Mouse (Mus musculus) kidney, embryonic 14.5 days (tissue): ENCODE data around the gene Thoc6. TPM values are rescaled to one million over a fixed set of nuclear protein-coding genes. Genes with fewer than 3 reads are reported as not detected.
A peak's percentile ranks its signal among the peaks of the same experiment; 100 is the strongest.

Source experiments
- ATAC-seq: fragments of 200-750 bp; cut with Nextera tagmentation; 2 replicates; pipeline ENCODE4 v1.8.0; 2017; ENCODE audit warnings: moderate number of reproducible peaks, mild to moderate bottlenecking, moderate TSS enrichment, moderate library complexity; ENCODE audit not compliant: low FRiP score, low TSS enrichment
- H3K27ac ChIP-seq: fragments of 300-500 bp; sonication (generic); 2 replicates; pipeline ENCODE4 v1.5.1; 2014; ENCODE audit warnings: low read depth, mild to moderate bottlenecking, low read length, moderate library complexity, mixed read lengths
- H3K27me3 ChIP-seq: fragments of 300-500 bp; sonication (generic); 2 replicates; pipeline ENCODE4 v1.6.1; 2014; ENCODE audit warnings: mild to moderate bottlenecking, low read length; ENCODE audit not compliant: control insufficient read depth, insufficient read depth
- H3K36me3 ChIP-seq: fragments of 300-500 bp; sonication (generic); 2 replicates; pipeline ENCODE4 v1.6.1; 2014; ENCODE audit warnings: low read length, mixed read lengths; ENCODE audit not compliant: control insufficient read depth, insufficient read depth
- H3K4me1 ChIP-seq: fragments of 300-500 bp; sonication (generic); 2 replicates; pipeline ENCODE4 v1.6.1; 2014; ENCODE audit warnings: low read length, mixed read lengths; ENCODE audit not compliant: control insufficient read depth, insufficient read depth
- H3K4me2 ChIP-seq: fragments of 300-500 bp; sonication (generic); replicated peaks from 2 replicates; pipeline ENCODE4 v1.6.1; 2014; ENCODE audit warnings: low read depth, mild to moderate bottlenecking, low read length
- H3K4me3 ChIP-seq: fragments of 300-500 bp; sonication (generic); 2 replicates; pipeline ENCODE4 v1.5.1; 2014; ENCODE audit warnings: mild to moderate bottlenecking, low read length
- H3K9ac ChIP-seq: fragments of 300-500 bp; sonication (generic); 2 replicates; pipeline ENCODE4 v1.6.1; 2014; ENCODE audit warnings: low read depth, mild to moderate bottlenecking, low read length, moderate library complexity
- H3K9me3 ChIP-seq: fragments of 300-500 bp; sonication (generic); 2 replicates; pipeline ENCODE4 v1.6.1; 2016; ENCODE audit warnings: low read length; ENCODE audit not compliant: control insufficient read depth
- WGBS: fragments of 180-500 bp; shearing (Covaris S2); extraction: QIAGEN DNeasy Blood & Tissue Kit; methylation state at CpG from one replicate; pipeline ENCODE4 v1.1.7; 2014; 5-methylcytosine and 5-hydroxymethylcytosine counted together
- polyA plus RNA-seq: library from polyadenylated mRNA; unstranded; fragments of >200 nt; fragmentation: Nextera tagmentation; extraction: Ambion mirVana; gene quantifications from 2 replicates; pipeline ENCODE4 v1.2.1, GENCODE M21; 2014

Gene Thoc6
- 53.0 and 62.9 TPM in 2 replicates for polyA plus RNA-seq

GRCm38 (mm10) chr17:23673424-23674073 lies at the start of gene Thoc6, which contains the start of gene Hcfc1r1:
Gene Thoc6, minus strand, starts transcription at chr17:23673882.
Gene Hcfc1r1, plus strand, starts transcription at chr17:23673596.
- Histone ChIP-seq H3K9me3 (no peaks in the 10 kb centered on the region), H3K9ac (peak within 1 kb of the TSS; percentile 66), H3K27me3 (no peaks in the 10 kb centered on the region; the same call in 1 of the 2 replicates), H3K27ac (peak within 1 kb of the TSS; percentile 79), H3K36me3 (peaks cover 17% of the 10 kb centered on the region; the same call in 1 of the 2 replicates), H3K4me2 (peak within 1 kb of the TSS; percentile 56), H3K4me1 (peaks cover 38% of the 10 kb centered on the region; the same call in 1 of the 2 replicates), H3K4me3 (peak within 1 kb of the TSS; percentile 59)
- under 1% methylated on average over 45 of the region's 45 CpGs for WGBS
- peak; percentile 90 for ATAC-seq

- Histone ChIP-seq H3K4me3 (no peak within 1 kb of the TSS), H3K4me1 (0 out of 2 replicates have a peak, but pooled peaks cover 5% of the 10 kb centered on the region), H3K9ac (no peak within 1 kb of the TSS), H3K27me3 (no peaks in the 10 kb centered on the region), H3K36me3 (no peaks in the 10 kb centered on the region), H3K27ac (no peak within 1 kb of the TSS), H3K9me3 (no peaks in the 10 kb centered on the region), H3K4me2 (no peak within 1 kb of the TSS)
- WGBS: 79% methylated on average over 7 of the region's 7 CpGs
- no peak for ATAC-seq
These were observed 48.9 kb upstream of the Thoc6 start, which contains the start of gene 1520401A03Rik for GRCm38 (mm10) chr17:23722376-23723125. Gene 1520401A03Rik, minus strand, starts transcription at chr17:23722783.

GRCm38 (mm10) chr17:23721886-23722285 lies 48.2 kb upstream of the Thoc6 start:
- 83% methylated on average over 2 of the region's 2 CpGs for WGBS
- no peaks in the 10 kb centered on the region for H3K27me3 ChIP-seq
- ATAC-seq: no peak

GRCm38 (mm10) chr17:23719455-23719854 lies 45.8 kb upstream of the Thoc6 start:
- Histone ChIP-seq H3K4me1 (no peaks in the 10 kb centered on the region), H3K4me2 (no peak overlapping the region), H3K4me3 (no peak overlapping the region), H3K36me3 (no peaks in the 10 kb centered on the region), H3K27ac (no peak overlapping the region), H3K9me3 (no peaks in the 10 kb centered on the region), H3K27me3 (no peaks in the 10 kb centered on the region), H3K9ac (no peak overlapping the region)
- WGBS: 50% methylated on average over 1 of the region's 1 CpGs
- ATAC-seq: no peak

More at GRCm38 (mm10) chr17:23721886-23722285, 48.2 kb upstream of the Thoc6 start:
- 0 out of 2 replicates have a peak, but pooled peaks cover 5% of the 10 kb centered on the region for H3K4me1 ChIP-seq
- no peak overlapping the region for H3K9ac ChIP-seq
- H3K27ac ChIP-seq: no peak overlapping the region
- H3K9me3 ChIP-seq: no peaks in the 10 kb centered on the region
- no peaks in the 10 kb centered on the region for H3K36me3 ChIP-seq
- H3K4me2 ChIP-seq: no peak overlapping the region
- H3K4me3 ChIP-seq: no peak overlapping the region

GRCm38 (mm10) chr17:23717003-23717402 lies 43.3 kb upstream of the Thoc6 start:
- no peak for ATAC-seq
- H3K27me3 ChIP-seq: no peaks in the 10 kb centered on the region
- H3K27ac ChIP-seq: no peak overlapping the region
- no peak overlapping the region for H3K4me2 ChIP-seq
- no peaks in the 10 kb centered on the region for H3K4me1 ChIP-seq
- WGBS: 68% methylated on average over 2 of the region's 2 CpGs
- H3K36me3 ChIP-seq: no peaks in the 10 kb centered on the region
- H3K4me3 ChIP-seq: no peak overlapping the region
- H3K9ac ChIP-seq: no peak overlapping the region
- no peaks in the 10 kb centered on the region for H3K9me3 ChIP-seq

GRCm38 (mm10) chr17:23706212-23706611 lies 32.5 kb upstream of the Thoc6 start:
- Histone ChIP-seq H3K36me3 (no peaks in the 10 kb centered on the region), H3K9me3 (no peaks in the 10 kb centered on the region), H3K4me3 (no peak overlapping the region; the same call in 1 of the 2 replicates), H3K4me2 (no peak overlapping the region), H3K4me1 (0 out of 2 replicates have a peak, but pooled peaks cover 6% of the 10 kb centered on the region), H3K27me3 (0 out of 2 replicates have a peak, but pooled peaks cover 3% of the 10 kb centered on the region), H3K27ac (no peak overlapping the region), H3K9ac (no peak overlapping the region)
- WGBS: 0% methylated on average over 3 of the region's 3 CpGs
- peak; percentile 68 for ATAC-seq

GRCm38 (mm10) chr17:23705525-23706104 lies 31.9 kb upstream of the Thoc6 start:
- H3K9me3 ChIP-seq: no peaks in the 10 kb centered on the region
- no peak overlapping the region for H3K27ac ChIP-seq
- no peak overlapping the region for H3K4me2 ChIP-seq
- no peak for ATAC-seq
- 82% methylated on average over 7 of the region's 7 CpGs for WGBS
- H3K4me1 ChIP-seq: 0 out of 2 replicates have a peak, but pooled peaks cover 6% of the 10 kb centered on the region
- 0 out of 2 replicates have a peak, but pooled peaks cover 3% of the 10 kb centered on the region for H3K27me3 ChIP-seq
- no peaks in the 10 kb centered on the region for H3K36me3 ChIP-seq
- H3K9ac ChIP-seq: no peak overlapping the region
- no peak overlapping the region for H3K4me3 ChIP-seq

- ATAC-seq: no peak
- no peaks in the 10 kb centered on the region for H3K36me3 ChIP-seq
- H3K9me3 ChIP-seq: no peaks in the 10 kb centered on the region
- 0 out of 2 replicates have a peak, but pooled peaks cover 6% of the 10 kb centered on the region for H3K4me1 ChIP-seq
- no peak overlapping the region for H3K4me3 ChIP-seq
- WGBS: 48% methylated on average over 7 of the region's 7 CpGs
- H3K4me2 ChIP-seq: no peak overlapping the region
- H3K9ac ChIP-seq: no peak overlapping the region
- no peak overlapping the region for H3K27ac ChIP-seq
- peaks cover 6% of the 10 kb centered on the region; the same call in 1 of the 2 replicates for H3K27me3 ChIP-seq
These were observed 31.1 kb upstream of the Thoc6 start for GRCm38 (mm10) chr17:23704741-23705140.
